Mouse (Mus musculus) lung, adult 2 months (tissue): ENCODE measurements at regions not wholly inside any gene's neighbourhood (a gene's known extent, or its start where the extent isn't known, plus 50 kb on each side); places are given as distances from the start of the nearest gene placed in this dataset.

Experiments used
- CTCF ChIP-seq: fragments of 200-500 bp; IDR thresholded peaks from 2 replicates; pipeline ENCODE4 v1.5.1; 2011; ENCODE audit warnings: mild to moderate bottlenecking, low read length, control low read depth; ENCODE audit not compliant: insufficient read depth
- POLR2A ChIP-seq: fragments of 200-500 bp; IDR thresholded peaks from 2 replicates; pipeline ENCODE4 v1.6.1; 2011; ENCODE audit warnings: low read depth, mild to moderate bottlenecking, control low read depth, low read length, borderline replicate concordance; ENCODE audit errors: extremely low read depth

DNA sequence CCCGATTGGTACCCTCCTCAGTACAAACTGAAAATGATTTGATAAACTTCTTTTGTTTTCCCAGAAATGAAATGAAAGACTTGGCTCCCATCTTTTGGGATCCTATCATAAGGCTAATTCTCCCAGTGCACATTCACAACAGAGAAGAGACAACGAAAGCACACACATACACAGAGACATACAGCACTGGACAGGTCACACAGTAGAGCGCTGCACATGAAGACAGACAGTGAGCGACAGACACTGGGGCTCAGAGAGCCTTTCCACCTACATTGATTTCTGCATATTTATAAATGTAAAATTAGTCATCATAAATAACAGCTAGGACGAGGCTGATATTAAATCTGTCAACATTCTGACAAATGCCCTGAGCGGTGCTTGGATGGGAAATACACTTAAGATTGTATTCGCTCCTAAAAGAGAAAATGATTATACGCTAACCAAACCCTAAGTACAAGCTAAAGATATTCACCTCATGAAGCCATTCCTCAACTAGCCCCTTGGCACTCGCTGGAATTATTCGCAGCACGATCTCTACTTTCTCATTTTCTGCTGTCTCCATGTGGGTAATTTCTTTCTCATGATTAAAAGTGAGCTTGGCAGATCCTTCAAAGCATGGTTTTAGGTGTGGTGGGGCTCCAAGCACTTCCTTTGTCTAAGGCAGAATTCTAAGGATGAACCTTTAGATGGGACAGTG, 647.4 kb downstream of the Nedd1 start:
- no peak for TF ChIP-seq CTCF
- no peak for TF ChIP-seq POLR2A
